In genomic region chr11:7238546-7238945, GRCm38 (mm10) we compare ENCODE assay signal across 27 mouse cellular contexts. TPM values are rescaled to one million over a fixed set of nuclear protein-coding genes. Genes with fewer than 3 reads are reported as not detected.
DNase-seq lines count a peak whose midpoint lies in the region; ATAC-seq and TF ChIP-seq lines count a peak whose summit lies in the region.
"Had no signal": no experiment of that assay in that cellular context is flagged by ENCODE, and none has a peak within 500 bp of the region (broad histone marks: within the 10 kb centered on the region; RNA-seq: fewer than 3 reads in every experiment).

No protein-coding gene starts in this region.

- peak; percentile 82 for DNase-seq in heart, adult 11 months
- no peak for DNase-seq in heart, postnatal 36 days
- DNase-seq in heart, postnatal 25 days (ENCODE audit: low spot score) = no peak
- no peak for DNase-seq in heart, postnatal 0 days (ENCODE audit: low spot score)
- no peak for DNase-seq in heart, adult 9 months (ENCODE audit: low spot score in 2 of 2)
- peak; percentile 1 for DNase-seq in embryonic facial prominence, embryonic 10.5 days (ENCODE audit: low spot score)
- no peak for DNase-seq in neural tube, embryonic 10.5 days (ENCODE audit: extremely low spot score, low spot score)
- DNase-seq: adrenal gland, adult 8-10 months; B cell, adult 2 months; cerebellum, adult 11 months; cerebellum, adult 8-10 months; cerebellum, postnatal 14 days; embryo, embryonic 11 days; gastrocnemius, postnatal 36 days; kidney, adult 2 months had no signal

- TF ChIP-seq CTCF in heart, postnatal 0 days (IDR thresholded peaks at IDR 0.05; ENCODE audit: low read depth) = no peak

- H3K4me2 ChIP-seq in heart, embryonic 13.5 days = no peak overlapping the region
- no peak overlapping the region for H3K4me2 ChIP-seq in heart, postnatal 0 days (ENCODE audit: low read depth, low read length)
- H3K4me2 ChIP-seq: embryonic facial prominence, embryonic 12.5 days; forebrain, embryonic 15.5 days; hindbrain, embryonic 15.5 days had no signal

- 77% methylated on average over 6 of the region's 6 CpGs for WGBS in heart, embryonic 13.5 days
- WGBS in heart, postnatal 0 days = 77% methylated on average over 6 of the region's 6 CpGs
- 95% methylated on average over 6 of the region's 6 CpGs for WGBS in embryonic facial prominence, embryonic 10.5 days

- H3K36me3 ChIP-seq in heart, embryonic 13.5 days = no peaks in the 10 kb centered on the region
- H3K36me3 ChIP-seq in heart, postnatal 0 days (replicated peaks; ENCODE audit: control insufficient read depth, insufficient read depth, low read length) = no peaks in the 10 kb centered on the region
- H3K36me3 ChIP-seq in embryonic facial prominence, embryonic 10.5 days (replicated peaks) = no peaks in the 10 kb centered on the region
- H3K36me3 ChIP-seq: embryonic facial prominence, embryonic 12.5 days; forebrain, embryonic 15.5 days; G1E; hindbrain, embryonic 15.5 days had no signal

- H3K9ac ChIP-seq in heart, embryonic 13.5 days = no peak overlapping the region
- no peak overlapping the region for H3K9ac ChIP-seq in heart, postnatal 0 days (replicated peaks; ENCODE audit: low read depth, low read length)
- H3K9ac ChIP-seq: embryonic facial prominence, embryonic 12.5 days; forebrain, embryonic 15.5 days; hindbrain, embryonic 15.5 days had no signal

- H3K27me3 ChIP-seq in heart, embryonic 13.5 days (replicated peaks) = no peaks in the 10 kb centered on the region
- no peaks in the 10 kb centered on the region for H3K27me3 ChIP-seq in heart, postnatal 0 days (ENCODE audit: control insufficient read depth, insufficient read depth, low read length)
- H3K27me3 ChIP-seq in embryonic facial prominence, embryonic 10.5 days (replicated peaks; ENCODE audit: low read depth, poor library complexity, severe bottlenecking) = no peaks in the 10 kb centered on the region
- H3K27me3 ChIP-seq: embryonic facial prominence, embryonic 12.5 days; forebrain, embryonic 15.5 days; hindbrain, embryonic 15.5 days had no signal

- H3K4me1 ChIP-seq in heart, embryonic 13.5 days = peaks cover 14% of the 10 kb centered on the region; the same call in 1 of the 2 replicates
- H3K4me1 ChIP-seq in heart, postnatal 0 days (ENCODE audit: control insufficient read depth, insufficient read depth) = no peaks in the 10 kb centered on the region
- peaks cover 4% of the 10 kb centered on the region; the same call in 1 of the 2 replicates for H3K4me1 ChIP-seq in embryonic facial prominence, embryonic 10.5 days
- H3K4me1 ChIP-seq: embryonic facial prominence, embryonic 12.5 days; forebrain, embryonic 15.5 days; hindbrain, embryonic 15.5 days had no signal

- ATAC-seq in heart, embryonic 13.5 days (ENCODE audit: extremely low read depth, insufficient number of reproducible peaks, low FRiP score, low TSS enrichment) = no peak
- no peak for ATAC-seq in heart, postnatal 0 days (ENCODE audit: insufficient read depth, low read depth)
- ATAC-seq: CD4-positive, CD25-positive, alpha-beta regulatory T cell, adult 4 months; forebrain, embryonic 15.5 days; intestine, embryonic 16.5 days had no signal

- intact Hi-C loops in heart, postnatal 36 days (cut with DNase I) = no loop called here
- intact Hi-C loops in heart, postnatal 25 days (cut with DNase I) = no loop called here

- H3K4me3 ChIP-seq in heart, embryonic 13.5 days = no peak overlapping the region
- no peak overlapping the region for H3K4me3 ChIP-seq in heart, postnatal 0 days (ENCODE audit: low read depth, low read length)
- no peak overlapping the region for H3K4me3 ChIP-seq in embryonic facial prominence, embryonic 10.5 days
- H3K4me3 ChIP-seq: embryonic facial prominence, embryonic 12.5 days; forebrain, embryonic 15.5 days; hindbrain, embryonic 15.5 days had no signal

- H3K9me3 ChIP-seq in heart, embryonic 13.5 days = no peaks in the 10 kb centered on the region
- no peaks in the 10 kb centered on the region for H3K9me3 ChIP-seq in heart, postnatal 0 days (replicated peaks; ENCODE audit: control insufficient read depth, low read length)
- H3K9me3 ChIP-seq in embryonic facial prominence, embryonic 10.5 days = no peaks in the 10 kb centered on the region
- H3K9me3 ChIP-seq: embryonic facial prominence, embryonic 12.5 days; forebrain, embryonic 15.5 days; G1E; hindbrain, embryonic 15.5 days had no signal

- peak overlapping the region; percentile 73 for H3K27ac ChIP-seq in heart, embryonic 13.5 days (replicated peaks)
- peak overlapping the region; percentile 51 for H3K27ac ChIP-seq in heart, postnatal 0 days (ENCODE audit: low read depth)
- peak overlapping the region; percentile 30; the same call in 1 of the 2 replicates for H3K27ac ChIP-seq in embryonic facial prominence, embryonic 10.5 days (replicated peaks)
- H3K27ac ChIP-seq: embryonic facial prominence, embryonic 12.5 days; forebrain, embryonic 15.5 days; hindbrain, embryonic 15.5 days had no signal

- no peak for TF ChIP-seq EP300 in heart, postnatal 0 days (IDR thresholded peaks at IDR 0.05; ENCODE audit: low read depth)

RNA-seq across cellular contexts. Expression of gene Igfbp3, which starts 24.8 kb away (rescaled TPM):
- 10 to 100 TPM; 28.9 to 31.0 TPM for total RNA-seq in heart, postnatal 36 days (2021)
- 34.0 and 34.5 TPM in 2 replicates for polyA plus RNA-seq in heart, embryonic 13.5 days (2015; fragmentation: Nextera tagmentation; extraction: Ambion mirVana)
- total RNA-seq in heart, postnatal 25 days (2021) = 10 to 100 TPM; 35.3 to 44.3 TPM
- total RNA-seq in heart, postnatal 0 days (2014; rRNA removed; ENCODE audit: low replicate concordance) = 46.5 and 59.5 TPM in 2 replicates
- 17.2 and 18.1 TPM in 2 replicates for polyA plus RNA-seq in heart, postnatal 0 days (2015; fragmentation: Nextera tagmentation; extraction: Ambion mirVana)
- 30.2 and 32.3 TPM in 2 replicates for polyA plus RNA-seq in embryonic facial prominence, embryonic 10.5 days (2016; fragmentation: Nextera tagmentation; extraction: Ambion mirVana)
- total RNA-seq: hematopoietic stem cell, adult 5-6 weeks had no signal
- polyA plus RNA-seq: CD4-positive, CD25-positive, alpha-beta regulatory T cell, adult 4 months; G1E had no signal

RNA-seq across cellular contexts. Expression of gene Igfbp1, which starts 41.0 kb away (rescaled TPM):
- total RNA-seq in heart, postnatal 36 days (2021) = not detected
- polyA plus RNA-seq in heart, embryonic 13.5 days (2015; fragmentation: Nextera tagmentation; extraction: Ambion mirVana) = 0.37 and 2.5 TPM in 2 replicates
- not detected for total RNA-seq in heart, postnatal 25 days (2021)
- 2.7 and 10.6 TPM in 2 replicates for total RNA-seq in heart, postnatal 0 days (2014; rRNA removed; ENCODE audit: low replicate concordance)
- not detected in 2 replicates for polyA plus RNA-seq in heart, postnatal 0 days (2015; fragmentation: Nextera tagmentation; extraction: Ambion mirVana)
- polyA plus RNA-seq in embryonic facial prominence, embryonic 10.5 days (2016; fragmentation: Nextera tagmentation; extraction: Ambion mirVana) = 0.12 TPM in 1 of 2 replicates, not detected in the other
- total RNA-seq: adrenal gland, adult 8-10 months; common myeloid progenitor, adult 5-6 weeks; gastrocnemius, adult 8-10 months; gastrocnemius, postnatal 36 days; hematopoietic stem cell, adult 5-6 weeks had no signal
- polyA plus RNA-seq: CD4-positive, CD25-positive, alpha-beta regulatory T cell, adult 4 months; G1E had no signal

RNA-seq across cellular contexts. Expression of gene Gm11985, which starts 50.2 kb away (rescaled TPM):
- total RNA-seq in heart, postnatal 36 days (2021) = not detected
- polyA plus RNA-seq in heart, embryonic 13.5 days (2015; fragmentation: Nextera tagmentation; extraction: Ambion mirVana) = not detected in 2 replicates
- total RNA-seq in heart, postnatal 25 days (2021) = not detected
- total RNA-seq in heart, postnatal 0 days (2014; rRNA removed; ENCODE audit: low replicate concordance) = not detected in 2 replicates
- not detected in 2 replicates for polyA plus RNA-seq in heart, postnatal 0 days (2015; fragmentation: Nextera tagmentation; extraction: Ambion mirVana)
- 0.15 TPM in 1 of 2 replicates, not detected in the other for polyA plus RNA-seq in embryonic facial prominence, embryonic 10.5 days (2016; fragmentation: Nextera tagmentation; extraction: Ambion mirVana)
- total RNA-seq: adrenal gland, adult 8-10 months; adrenal gland, postnatal 36 days; common myeloid progenitor, adult 5-6 weeks; gastrocnemius, adult 8-10 months; gastrocnemius, postnatal 36 days; hematopoietic stem cell, adult 5-6 weeks had no signal
- polyA plus RNA-seq: CD4-positive, CD25-positive, alpha-beta regulatory T cell, adult 4 months; embryonic facial prominence, embryonic 12.5 days; forebrain, embryonic 11.5 days; forebrain, embryonic 15.5 days; G1E; intestine, embryonic 16.5 days; kidney, adult 2 months had no signal

Comparison
In these comparisons a context has a peak if more than half of its experiments do, and no peak if none do; other contexts are left out.
1. DNase-seq: peak in heart, adult 11 months (single experiment) and embryonic facial prominence, embryonic 10.5 days (single experiment); none in heart, postnatal 36 days (0 of 2), heart, postnatal 25 days (single experiment), heart, postnatal 0 days (single experiment), heart, adult 9 months (0 of 2) and neural tube, embryonic 10.5 days (single experiment).
2. Peak in every context shown above with its lines, with median percentiles within 50 percentile points of each other: H3K27ac ChIP-seq.